Mouse (Mus musculus) heart, postnatal 25 days (tissue): ENCODE results near the gene Ppp3cb. TPM values are rescaled to one million over a fixed set of nuclear protein-coding genes. Genes with fewer than 3 reads are reported as not detected.
"Not testable (repeated sequence)": the region's sequence is repeated elsewhere in the genome, so short reads cannot be mapped to it uniquely, and the experiment has no call there.

ENCODE experiments used
- DNase-seq: peaks from one replicate; pipeline ENCODE4 v3.0.0; 2022; ENCODE audit warnings: low spot score
- intact Hi-C: fragments of 180-260 bp; cut with DNase I; formaldehyde crosslinking; loops from one replicate; pipeline ENCODE4 v1.15.1; 2025
- total RNA-seq, 2 experiments: library from RNA; stranded (reverse); gene quantifications; 2 replicates each; pipeline ENCODE4 v1.2.3; 2021

The Ppp3cb gene
- 10 to 100 TPM; 62.4 to 64.3 TPM for total RNA-seq

GRCm38 (mm10) chr14:20546415-20546814, at the start of gene Ppp3cb:
TSS of gene Ppp3cb (minus strand) at chr14:20546573.
- intact Hi-C loops, result loop anchor here (5.0 kb wide), 1 partner anchor 149 kb away; no protein-coding TSS in a partner anchor
- peak; percentile 70 for DNase-seq

DNA sequence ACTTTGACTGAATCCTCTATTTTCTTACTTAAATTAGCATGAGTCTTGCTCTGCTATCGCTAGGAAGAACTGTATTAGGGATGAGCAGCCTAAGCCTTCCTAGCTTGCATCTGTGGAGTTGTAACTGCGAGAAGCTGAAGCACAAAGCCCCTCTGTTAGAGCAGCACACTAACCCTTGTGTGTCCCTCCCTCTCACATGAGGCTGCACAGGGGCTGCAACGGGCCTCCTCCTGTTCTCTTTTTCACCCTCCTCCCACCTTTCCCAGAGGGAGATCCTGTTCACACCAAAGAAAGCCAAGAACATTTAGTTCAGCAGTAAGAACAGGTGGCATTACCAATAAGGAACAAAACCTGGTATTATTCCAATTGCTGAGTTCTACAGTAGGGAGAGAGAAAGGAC, 49.4 kb upstream of the Ppp3cb start:
- intact Hi-C loops, result no loop called here
- no peak for DNase-seq

- no peak for DNase-seq
- intact Hi-C loops, result no loop called here
Measured at GRCm38 (mm10) chr14:20587458-20587857, 41.1 kb upstream of the Ppp3cb start.

DNA sequence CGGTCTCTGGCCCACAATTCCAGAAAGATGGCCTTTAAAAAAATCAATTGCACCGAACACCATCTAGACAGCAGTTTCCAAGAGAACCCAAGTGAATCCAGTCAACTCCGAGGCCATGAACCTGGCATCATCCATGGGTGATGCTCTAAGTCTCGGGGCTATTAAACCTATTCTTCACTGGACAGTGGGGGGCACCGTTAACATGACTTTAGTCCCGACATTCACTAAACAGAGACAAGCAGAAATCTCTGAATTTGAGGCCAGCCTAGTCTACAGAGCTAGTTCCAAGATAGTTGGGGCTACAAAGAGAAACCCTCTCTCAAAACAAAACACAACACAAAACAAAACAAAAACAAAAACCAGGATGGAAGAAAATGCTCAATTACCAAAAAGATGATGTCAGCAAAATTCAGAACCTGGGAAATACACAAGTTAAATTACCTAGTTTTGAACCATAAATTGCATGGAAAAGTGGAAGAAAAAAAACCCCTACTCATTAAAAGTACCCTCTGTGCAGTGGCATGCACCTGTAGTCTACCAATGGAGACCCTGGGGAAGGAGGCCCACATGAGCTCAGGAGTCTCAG, 32.5 kb upstream of the Ppp3cb start:
- DNase-seq, result no peak
- intact Hi-C loops, result loop anchor here (5.0 kb wide), 1 partner anchor 63 kb away; the partner anchor contains the start of gene Usp54

DNA sequence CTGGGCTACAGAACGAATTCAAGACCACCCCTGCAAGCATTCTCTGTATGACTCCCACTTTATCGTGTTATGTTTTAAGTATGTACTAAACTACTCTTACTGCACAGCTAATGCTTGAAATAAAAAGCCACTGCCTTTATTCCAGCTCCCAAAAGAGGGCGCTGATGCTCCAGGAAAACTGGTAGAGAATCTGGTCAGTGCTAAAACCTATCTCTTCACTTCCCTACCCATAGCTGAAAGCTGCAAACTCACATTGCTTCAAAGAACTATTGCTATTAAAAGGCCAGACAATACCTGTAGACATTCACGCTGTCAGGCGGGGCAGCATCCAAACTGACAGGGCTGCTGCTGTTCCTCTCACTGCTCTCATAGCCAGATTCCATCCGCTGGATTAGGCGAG, 29.8 kb upstream of the Ppp3cb start:
- peak; percentile 14 for DNase-seq
- intact Hi-C loops, result loop anchor here (1.0 to 5.0 kb wide), 2 partner anchors 66 to 82 kb away; partner anchors contain the start of gene Usp54

DNA sequence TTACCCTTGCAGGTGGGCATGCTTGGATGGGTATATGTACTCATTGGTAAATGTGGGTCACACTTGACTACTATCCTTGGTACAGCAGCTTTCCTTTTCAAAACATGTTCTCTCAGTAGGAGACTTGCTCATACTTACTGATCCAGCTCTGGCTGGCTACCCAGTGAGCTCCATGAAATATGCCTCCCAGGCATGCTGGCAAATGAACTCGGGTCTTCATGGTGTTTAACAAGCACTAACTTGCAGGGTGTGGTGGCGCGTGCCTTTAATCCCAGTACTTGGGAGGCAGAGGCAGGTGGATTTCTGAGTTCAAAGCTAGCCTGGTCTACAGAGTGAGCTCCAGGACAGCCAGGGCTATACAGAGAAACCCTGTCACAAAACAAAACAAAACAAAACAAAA, 26.8 kb upstream of the Ppp3cb start:
- DNase-seq, result not testable (repeated sequence)

DNA sequence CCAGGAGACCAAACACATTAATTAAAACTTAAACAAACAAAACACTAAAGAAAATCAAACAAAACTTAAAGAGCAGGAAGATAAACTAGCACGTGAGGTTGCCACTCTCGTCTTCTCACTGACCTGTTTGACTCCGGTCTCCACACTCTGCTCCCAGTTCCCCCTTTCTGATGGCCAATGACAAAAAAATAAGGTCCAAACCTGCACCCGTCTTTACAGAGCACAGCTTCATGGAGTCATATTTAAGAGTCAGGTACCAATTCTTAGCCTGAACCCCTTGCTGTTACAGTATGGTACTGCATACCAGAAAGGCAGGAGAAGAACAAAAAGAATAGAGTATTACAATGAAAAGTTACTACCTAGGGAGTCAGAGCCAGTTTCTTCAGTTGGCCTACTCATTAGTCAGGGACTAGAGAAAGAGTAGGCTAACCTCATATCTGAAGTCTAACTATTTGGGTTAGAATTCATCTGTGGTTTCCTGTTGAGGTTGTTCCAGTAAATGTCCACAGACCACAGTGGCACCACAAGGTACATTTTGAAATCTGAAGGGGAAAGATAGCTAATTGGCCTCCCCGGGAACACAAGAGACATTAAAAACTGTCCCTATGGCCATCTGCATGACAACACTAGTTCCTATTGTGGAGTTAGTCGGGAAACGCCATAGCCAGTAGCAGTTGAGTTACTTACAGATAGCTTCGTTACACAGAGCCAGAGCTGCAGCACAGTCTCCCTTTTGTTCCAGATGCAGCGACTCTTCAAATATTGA, 19.1 kb upstream of the Ppp3cb start:
- no peak for DNase-seq
- intact Hi-C loops, result no loop called here

More for the DNA sequence above, 26.8 kb upstream of the Ppp3cb start:
- intact Hi-C loops, result not testable (repeated sequence)

DNA sequence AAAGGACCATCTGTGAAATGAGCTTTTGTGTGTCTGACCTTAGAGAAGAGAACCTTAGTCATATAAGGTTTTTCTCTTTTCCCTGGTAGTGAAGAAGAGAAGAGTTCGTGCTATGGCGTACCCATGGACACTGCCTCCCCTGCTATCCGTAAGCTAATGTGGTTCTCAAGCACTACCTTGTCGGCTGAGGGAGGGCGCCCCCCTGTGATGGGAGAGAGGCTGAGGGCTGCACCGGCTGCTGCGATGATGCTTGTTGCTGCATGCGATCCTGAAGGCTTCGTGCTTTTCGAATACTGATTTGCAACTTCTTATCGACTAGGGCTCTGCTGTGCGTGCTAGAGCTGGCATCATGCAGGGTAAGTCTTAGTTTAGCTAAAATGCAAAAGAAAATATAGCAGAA, 18.3 kb upstream of the Ppp3cb start:
- DNase-seq, result no peak
- intact Hi-C loops, result no loop called here

DNA sequence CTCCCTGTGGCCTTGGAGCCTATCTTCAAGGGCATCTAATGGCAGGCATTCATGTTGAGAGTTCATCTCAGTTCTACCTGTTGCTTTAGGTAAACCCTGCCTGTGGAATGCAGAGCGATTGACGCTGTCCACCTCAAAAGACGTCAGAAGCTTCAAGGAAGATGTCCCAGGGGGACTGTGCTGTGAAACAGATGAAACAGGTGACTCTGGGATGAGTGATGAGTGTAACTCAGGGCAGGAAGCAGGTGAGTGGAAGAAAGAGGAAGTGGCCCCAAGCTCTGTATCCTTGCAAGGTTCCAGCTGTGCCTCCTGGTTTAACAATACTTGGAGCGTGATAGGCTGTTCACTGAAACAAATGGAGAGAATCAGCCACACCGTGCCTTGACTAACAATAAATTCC, 15.5 kb upstream of the Ppp3cb start:
- intact Hi-C loops, result no loop called here
- no peak for DNase-seq

- intact Hi-C loops, result no loop called here
- no peak for DNase-seq
Measured at GRCm38 (mm10) chr14:20550136-20550535, 3.8 kb upstream of the Ppp3cb start.

DNA sequence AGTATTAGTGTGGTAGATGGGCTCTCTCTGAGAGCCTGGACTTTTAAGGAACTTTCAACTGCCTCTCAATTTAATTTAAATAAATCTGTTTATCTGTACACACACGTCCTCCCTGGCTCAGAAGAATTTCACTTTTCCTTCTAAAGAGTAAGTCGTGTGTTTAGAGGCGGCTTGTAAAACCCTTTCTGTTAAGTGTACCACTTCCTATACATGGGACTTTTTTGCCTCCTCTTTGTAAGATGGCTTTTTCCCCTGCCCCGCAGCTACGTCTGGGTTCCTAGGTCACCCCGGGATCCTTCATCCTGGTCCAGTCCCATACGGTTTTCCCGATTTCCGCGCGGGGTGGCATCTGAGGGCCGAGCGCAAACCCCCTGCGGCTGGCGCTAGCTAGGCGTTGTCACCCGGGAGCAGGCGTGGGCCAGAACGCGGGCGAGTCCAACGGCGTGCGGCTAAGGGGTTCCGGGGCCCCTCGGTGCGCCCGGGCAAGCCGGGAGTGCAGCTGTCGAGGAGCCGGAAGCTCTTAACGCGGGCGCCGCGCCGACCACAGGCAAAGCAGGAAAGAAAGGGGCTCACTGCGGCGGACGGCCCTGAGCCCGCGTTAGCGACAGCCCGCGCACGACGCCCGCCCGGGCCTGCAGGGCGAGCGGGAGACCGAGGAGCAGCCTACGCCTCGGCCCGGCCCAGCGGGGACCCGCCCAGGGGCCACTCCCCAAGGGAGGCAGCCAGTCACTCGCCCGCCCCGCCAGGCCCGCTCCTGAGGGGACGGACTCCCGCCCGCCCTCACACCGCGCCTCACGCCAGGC, 643 bp downstream of the Ppp3cb start:
- intact Hi-C loops, result loop anchor here (5.0 kb wide), 1 partner anchor 148 kb away; no protein-coding TSS in a partner anchor
- DNase-seq, result peak; percentile 87

DNA sequence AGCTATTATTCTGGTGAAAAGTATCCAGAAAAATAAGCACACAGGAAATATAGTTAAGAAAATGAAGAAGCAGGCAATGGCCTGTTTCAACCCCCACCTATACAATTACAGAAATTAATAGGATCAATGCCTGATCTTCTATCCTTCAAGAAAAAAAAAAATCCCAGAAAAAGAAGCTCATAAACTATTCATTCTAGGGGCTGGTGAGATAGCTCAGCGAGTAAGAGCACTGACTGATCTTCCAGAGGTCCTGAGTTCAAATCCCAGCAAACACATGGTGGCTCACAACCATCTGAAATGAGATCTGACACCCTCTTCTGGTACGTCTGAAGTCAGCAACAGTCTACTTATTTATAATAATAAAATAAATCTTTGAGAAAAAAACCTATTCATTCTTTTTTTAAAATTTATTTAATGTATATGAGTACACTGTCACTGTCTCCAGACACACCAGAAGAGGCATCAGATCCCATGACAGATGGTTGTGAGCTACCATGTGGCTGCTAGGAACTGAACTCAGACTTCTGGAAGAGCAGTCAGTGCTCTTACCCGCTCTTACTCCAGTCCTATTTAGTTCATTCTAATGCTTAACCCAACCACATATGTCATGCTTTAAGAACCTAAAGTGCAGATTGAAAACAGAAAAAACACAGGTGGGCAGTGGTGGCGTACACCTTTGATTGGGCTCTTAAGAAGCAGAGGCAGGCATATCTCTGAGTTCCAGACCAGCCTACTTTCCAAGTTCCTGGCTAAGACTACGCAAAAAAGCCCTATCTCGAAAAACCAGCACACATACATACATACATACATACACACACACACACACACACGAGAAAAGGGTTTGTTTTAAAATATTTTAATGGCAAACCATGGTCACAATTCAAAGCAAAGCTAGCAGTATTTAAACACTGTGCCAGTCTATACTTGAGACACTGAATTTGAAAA, 1.6 kb downstream of the Ppp3cb start:
- intact Hi-C loops, result loop anchor here (5.0 kb wide), 1 partner anchor 147 kb away; no protein-coding TSS in a partner anchor

GRCm38 (mm10) chr14:20529643-20530042, 16.7 kb downstream of the Ppp3cb start:
- no peak for DNase-seq
- intact Hi-C loops, result no loop called here

More for the DNA sequence above, 1.6 kb downstream of the Ppp3cb start:
- no peak for DNase-seq

- intact Hi-C loops, result no loop called here
- no peak for DNase-seq
Measured at GRCm38 (mm10) chr14:20520179-20520578, 26.2 kb downstream of the Ppp3cb start.

GRCm38 (mm10) chr14:20508424-20508823, 37.9 kb downstream of the Ppp3cb start:
- intact Hi-C loops, result no loop called here

GRCm38 (mm10) chr14:20502966-20503365, 43.4 kb downstream of the Ppp3cb start:
- intact Hi-C loops, result no loop called here
- no peak for DNase-seq

More at GRCm38 (mm10) chr14:20508424-20508823, 37.9 kb downstream of the Ppp3cb start:
- no peak for DNase-seq

DNA sequence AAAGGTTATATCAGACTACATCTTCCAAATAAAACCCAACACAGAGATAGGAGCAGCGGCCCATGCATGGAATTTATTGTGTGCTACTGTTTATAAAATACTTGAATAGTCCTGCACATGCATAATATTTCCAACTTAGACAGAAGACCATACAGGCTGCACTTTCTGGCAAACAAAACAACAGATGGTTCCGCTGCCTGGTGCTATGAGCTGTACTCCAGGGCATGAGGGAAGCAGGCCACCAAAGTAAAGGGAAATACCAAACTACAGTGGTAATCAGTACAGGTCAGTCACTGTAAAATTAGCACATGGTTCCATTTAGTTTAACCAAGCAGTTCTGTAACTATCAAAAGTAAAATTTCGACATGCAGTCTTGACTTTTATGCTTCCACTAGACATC, 46.4 kb downstream of the Ppp3cb start:
- intact Hi-C loops, result no loop called here
- DNase-seq, result no peak

GRCm38 (mm10) chr14:20496603-20497002, 49.8 kb downstream of the Ppp3cb start, which contains the start of gene Mss51:
TSS of gene Mss51 (minus strand) at chr14:20496901.
- DNase-seq, result no peak
- intact Hi-C loops, result no loop called here

DNA sequence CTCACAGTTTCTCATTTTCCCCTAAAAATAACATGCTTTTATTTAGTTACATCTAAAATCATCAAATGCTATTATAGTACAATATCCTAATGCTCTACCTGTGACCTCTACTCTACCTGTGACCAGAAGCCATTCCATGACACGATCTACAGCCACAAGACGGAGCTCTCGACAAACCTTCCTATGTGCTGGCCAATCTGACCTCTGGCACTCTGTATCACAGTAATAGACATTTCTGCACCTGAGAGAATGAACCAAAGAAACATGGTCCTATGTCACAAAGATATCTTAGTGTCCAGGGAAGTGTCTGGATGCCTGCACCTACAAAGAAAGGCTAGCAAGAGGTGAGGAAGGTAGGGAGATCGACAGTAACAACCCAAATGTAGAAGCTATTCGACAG, 60.3 kb downstream of the Ppp3cb start:
- intact Hi-C loops, result no loop called here
- DNase-seq, result no peak
